Mouse (Mus musculus) G1E (cell line): Measurements from ENCODE around the gene Ssbp3.

ENCODE experiments used
- CTCF ChIP-seq: IDR thresholded peaks from 2 replicates; pipeline ENCODE4 v1.5.1; 2012; ENCODE audit warnings: low read depth, low read length, inconsistent platforms, mixed read lengths
- GATA1 ChIP-seq: IDR thresholded peaks from 2 replicates; pipeline ENCODE4 v1.6.1; 2012; ENCODE audit warnings: borderline replicate concordance, low read length, inconsistent platforms, mixed read lengths
- GATA2 ChIP-seq: IDR thresholded peaks from 2 replicates; pipeline ENCODE4 v1.6.1; 2012; ENCODE audit warnings: low read depth, low read length, inconsistent platforms, borderline replicate concordance
- POLR2AphosphoS5 ChIP-seq: IDR thresholded peaks from 2 replicates; pipeline ENCODE4 v1.6.1; 2012; ENCODE audit warnings: low read depth, low read length, inconsistent platforms; ENCODE audit not compliant: insufficient replicate concordance
- TAL1 ChIP-seq: conservative IDR thresholded peaks from 2 replicates; pipeline ENCODE4 v1.6.1; 2012; ENCODE audit warnings: low read depth, low read length, inconsistent platforms, mixed read lengths

DNA sequence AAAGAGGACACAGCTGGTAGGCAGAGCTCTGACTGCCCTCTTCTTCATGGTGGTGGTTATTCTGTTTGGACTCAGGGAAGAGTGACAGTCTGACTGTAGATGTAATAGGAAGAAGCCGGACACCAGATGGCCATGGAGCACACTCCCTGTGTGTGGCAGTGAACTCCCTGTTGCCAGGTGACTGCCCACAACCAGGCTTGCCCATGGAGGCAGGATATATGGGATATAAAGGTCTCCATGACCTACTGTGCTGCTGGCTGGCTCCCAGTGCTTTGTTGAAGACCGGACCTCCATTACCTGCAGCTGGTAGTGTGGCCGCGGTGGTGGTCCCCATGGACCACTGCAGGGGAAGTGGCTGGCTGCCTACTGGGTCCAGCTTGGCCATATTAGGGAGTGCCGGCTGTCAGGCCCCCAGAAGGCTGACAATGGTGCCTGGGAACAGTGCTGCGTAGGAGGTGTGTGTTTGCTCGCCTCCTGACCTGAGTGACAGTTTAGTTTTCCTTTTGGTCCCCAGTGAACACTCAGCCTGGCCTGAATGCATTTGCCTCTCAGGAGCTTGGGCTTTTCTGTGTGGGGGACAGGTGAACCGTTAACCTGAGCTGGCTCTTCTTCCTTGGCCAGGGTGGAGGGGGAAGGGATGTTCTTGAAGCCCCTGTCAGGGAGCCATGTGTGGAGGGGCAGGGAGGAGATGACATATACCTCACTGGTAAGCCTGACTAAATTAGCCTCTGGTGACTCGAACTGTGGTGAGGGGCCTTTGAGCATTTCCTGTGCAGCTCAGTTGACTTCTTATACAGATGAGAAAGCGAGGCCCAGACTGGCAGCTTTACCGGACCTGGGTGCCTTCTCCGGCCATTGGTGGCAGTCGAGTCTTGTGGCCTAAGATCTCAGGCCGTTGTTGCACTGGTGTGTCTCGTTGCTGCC lies 62.2 kb downstream of the Ssbp3 start:
- TF ChIP-seq CTCF, result no peak
- TF ChIP-seq GATA1, result no peak
- TF ChIP-seq TAL1, result no peak
- no peak for TF ChIP-seq POLR2AphosphoS5
- TF ChIP-seq GATA2, result no peak
